Mouse (Mus musculus): ENCODE data around the gene Serhl. TPM values are rescaled to one million over a fixed set of nuclear protein-coding genes. Genes with fewer than 3 reads are reported as not detected.

Serhl gene
- polyA plus RNA-seq, 1 experiment, result 133 TPM

DNA sequence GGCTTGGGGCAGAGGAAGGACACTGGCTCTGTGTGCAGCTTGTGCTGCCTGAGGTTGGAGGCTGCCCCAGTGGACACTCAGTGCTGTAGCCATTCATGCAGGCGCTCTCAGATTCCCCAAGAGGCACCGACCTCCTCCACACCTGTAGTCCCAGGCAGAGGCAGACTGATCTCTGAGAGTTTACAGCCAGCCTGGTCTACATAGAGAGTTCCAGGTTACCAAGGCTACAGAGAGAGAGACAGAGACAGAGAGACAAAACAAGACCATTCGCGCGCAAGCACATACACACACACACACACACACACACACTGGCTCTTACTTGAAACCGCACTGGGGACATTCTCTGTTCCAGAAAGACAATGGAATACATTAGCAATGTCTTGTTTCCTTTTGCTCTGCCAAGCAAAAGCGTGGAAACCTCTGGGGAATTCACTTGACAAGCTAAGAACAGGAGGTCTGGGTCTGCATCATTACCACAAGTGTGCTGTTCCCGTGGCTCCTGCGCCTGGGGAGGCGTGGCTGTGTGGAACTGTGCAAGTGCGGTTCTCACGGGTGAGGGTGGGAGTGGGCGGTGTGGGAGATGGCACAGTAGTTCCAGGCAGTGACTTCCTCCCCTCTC lies 5.2 kb upstream of the Serhl start:
- H3K36me3 ChIP-seq (ENCODE audit: control insufficient read depth, insufficient read depth, low read length), result no peaks in the 10 kb centered on the region
- 63% methylated on average over 13 of the region's 13 CpGs for WGBS

DNA sequence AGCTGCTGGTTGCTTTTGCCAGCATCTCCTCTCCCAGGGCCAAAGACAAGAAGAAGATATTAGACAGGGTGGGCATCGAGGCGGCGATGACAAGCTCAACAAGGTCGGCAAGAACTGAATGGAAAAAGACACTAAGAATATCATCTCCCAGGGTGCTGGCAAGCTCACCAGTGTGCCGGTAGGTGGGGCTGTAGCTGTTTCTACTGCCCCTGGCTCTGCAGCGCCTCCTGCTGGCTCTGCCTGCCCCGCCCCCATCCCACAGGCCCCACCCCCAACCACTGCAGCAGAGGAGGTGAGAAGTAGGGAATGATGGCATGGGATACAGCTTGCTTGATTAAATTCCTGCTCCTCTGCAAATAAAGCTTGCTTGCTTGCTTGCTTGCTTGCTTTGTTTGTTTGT lies 3.4 kb upstream of the Serhl start:
- Histone ChIP-seq H3K27ac (ENCODE audit: insufficient read depth, low read depth, low read length) (no peak overlapping the region), H3K27me3 (ENCODE audit: control insufficient read depth, insufficient read depth, low read length) (no peaks in the 10 kb centered on the region), H3K4me3 (ENCODE audit: low read depth, low read length) (no peak overlapping the region), H3K36me3 (ENCODE audit: control insufficient read depth, insufficient read depth, low read length) (no peaks in the 10 kb centered on the region), H3K4me1 (ENCODE audit: control insufficient read depth, insufficient read depth, insufficient read length, low read length) (peaks cover 14% of the 10 kb centered on the region)
- TF ChIP-seq POLR2A (IDR thresholded peaks at IDR 0.05; ENCODE audit: low read depth, low read length) (no peak), CTCF (IDR thresholded peaks at IDR 0.05; ENCODE audit: extremely low read depth, insufficient read length, insufficient replicate concordance, low read depth, low read length) (peak; percentile 99)
- 30% methylated on average over 7 of the region's 7 CpGs for WGBS

More for the DNA sequence above, 5.2 kb upstream of the Serhl start:
- Histone ChIP-seq H3K4me3 (ENCODE audit: low read depth, low read length) (no peak overlapping the region), H3K4me1 (ENCODE audit: control insufficient read depth, insufficient read depth, insufficient read length, low read length) (peaks cover 8% of the 10 kb centered on the region), H3K27ac (ENCODE audit: insufficient read depth, low read depth, low read length) (no peak overlapping the region), H3K27me3 (ENCODE audit: control insufficient read depth, insufficient read depth, low read length) (no peaks in the 10 kb centered on the region)
- TF ChIP-seq CTCF (IDR thresholded peaks at IDR 0.05; ENCODE audit: extremely low read depth, insufficient read length, insufficient replicate concordance, low read depth, low read length) (no peak), POLR2A (IDR thresholded peaks at IDR 0.05; ENCODE audit: low read depth, low read length) (no peak)

GRCm38 (mm10) chr15:83086636-83087328 lies 2.5 kb upstream of the Serhl start:
- Histone ChIP-seq H3K27ac (ENCODE audit: insufficient read depth, low read depth, low read length) (no peak overlapping the region), H3K36me3 (ENCODE audit: control insufficient read depth, insufficient read depth, low read length) (no peaks in the 10 kb centered on the region), H3K4me3 (ENCODE audit: low read depth, low read length) (no peak overlapping the region), H3K4me1 (ENCODE audit: control insufficient read depth, insufficient read depth, insufficient read length, low read length) (peaks cover 14% of the 10 kb centered on the region), H3K27me3 (ENCODE audit: control insufficient read depth, insufficient read depth, low read length) (no peaks in the 10 kb centered on the region)
- WGBS, result 92% methylated on average over 13 of the region's 13 CpGs
- TF ChIP-seq CTCF (IDR thresholded peaks at IDR 0.05; ENCODE audit: extremely low read depth, insufficient read length, insufficient replicate concordance, low read depth, low read length) (no peak), POLR2A (IDR thresholded peaks at IDR 0.05; ENCODE audit: low read depth, low read length) (no peak)

DNA sequence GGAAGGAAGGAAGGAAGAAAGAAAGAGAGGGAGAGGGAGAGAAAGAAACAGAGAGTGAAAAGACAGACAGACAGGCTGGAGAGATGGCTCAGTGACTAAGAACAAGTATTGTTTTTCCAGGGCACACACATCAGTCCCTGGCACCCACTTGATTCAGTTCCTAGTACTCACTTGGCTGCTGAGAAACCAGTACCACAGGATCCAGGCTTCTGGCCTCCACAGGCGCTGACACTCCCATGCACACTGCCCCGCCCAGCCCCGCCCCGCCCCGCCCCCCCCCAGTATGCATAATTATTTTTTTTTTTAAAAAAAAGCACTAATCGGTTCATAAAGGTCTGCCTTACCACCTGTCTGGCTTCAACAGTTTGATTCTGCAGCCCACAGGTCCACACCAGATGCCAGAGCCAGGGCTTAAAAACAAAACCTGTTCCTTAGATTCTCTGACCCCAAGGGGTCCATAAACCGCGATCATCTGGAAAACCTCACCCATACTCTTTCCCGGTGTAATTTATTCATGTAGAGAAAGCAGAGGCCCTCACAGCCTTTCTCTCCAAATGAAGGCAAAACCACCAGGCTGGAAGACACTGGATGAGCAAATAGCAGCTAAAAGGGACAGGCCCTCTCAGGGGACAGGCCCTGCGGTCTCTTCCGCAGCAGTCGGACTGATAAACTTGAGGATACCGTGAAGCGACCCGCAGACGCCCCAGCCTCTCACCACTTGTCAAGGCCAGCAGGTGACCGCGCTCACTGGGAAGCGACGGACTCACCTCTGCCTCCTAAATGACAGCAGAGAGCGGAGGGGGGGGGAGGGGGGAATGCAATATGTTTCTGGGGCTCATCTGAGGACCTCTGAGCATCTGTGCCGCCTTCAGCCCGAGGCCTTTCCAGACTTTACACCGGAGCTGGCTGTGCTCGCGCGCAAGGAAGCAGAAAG lies 544 bp upstream of the Serhl start:
- 34% methylated on average over 27 of the region's 27 CpGs for WGBS

DNA sequence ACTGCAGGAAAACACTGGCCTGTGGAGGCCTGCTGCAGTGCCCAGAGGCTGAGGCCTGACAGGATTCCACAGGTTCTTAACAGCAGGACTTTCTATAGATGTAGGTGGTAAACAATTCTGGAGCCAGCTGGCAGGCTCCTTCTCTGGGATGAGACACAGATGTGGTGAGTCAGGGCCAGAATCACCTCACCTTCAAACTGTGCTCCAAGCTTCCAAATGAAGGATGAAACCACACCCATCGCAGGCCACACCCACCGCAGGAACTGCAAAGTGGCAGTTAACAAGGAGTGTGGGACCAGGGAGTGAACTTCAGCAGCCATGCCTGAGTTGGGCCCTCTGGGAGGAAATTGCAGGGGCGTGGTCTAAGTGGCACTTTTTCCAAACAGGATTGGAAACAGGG lies 1.6 kb downstream of the Serhl start:
- H3K27ac ChIP-seq (ENCODE audit: insufficient read depth, low read depth, low read length), result peak overlapping the region; percentile 42
- no peak overlapping the region for H3K4me3 ChIP-seq (ENCODE audit: low read depth, low read length)
- no peaks in the 10 kb centered on the region for H3K27me3 ChIP-seq (ENCODE audit: control insufficient read depth, insufficient read depth, low read length)
- TF ChIP-seq POLR2A (IDR thresholded peaks at IDR 0.05; ENCODE audit: low read depth, low read length), result no peak
- no peaks in the 10 kb centered on the region for H3K36me3 ChIP-seq (ENCODE audit: control insufficient read depth, insufficient read depth, low read length)
- WGBS, result 16% methylated on average over 3 of the region's 3 CpGs
- H3K4me1 ChIP-seq (ENCODE audit: control insufficient read depth, insufficient read depth, insufficient read length, low read length), result peaks cover 14% of the 10 kb centered on the region

More for the DNA sequence above, 544 bp upstream of the Serhl start:
- H3K27ac ChIP-seq (ENCODE audit: insufficient read depth, low read depth, low read length), result peak overlapping the region; percentile 74
- H3K27me3 ChIP-seq (ENCODE audit: control insufficient read depth, insufficient read depth, low read length), result no peaks in the 10 kb centered on the region
- H3K4me1 ChIP-seq (ENCODE audit: control insufficient read depth, insufficient read depth, insufficient read length, low read length), result peaks cover 14% of the 10 kb centered on the region
- TF ChIP-seq POLR2A (IDR thresholded peaks at IDR 0.05; ENCODE audit: low read depth, low read length) (no peak), CTCF (IDR thresholded peaks at IDR 0.05; ENCODE audit: extremely low read depth, insufficient read length, insufficient replicate concordance, low read depth, low read length) (no peak)
- no peak overlapping the region for H3K4me3 ChIP-seq (ENCODE audit: low read depth, low read length)
- no peaks in the 10 kb centered on the region for H3K36me3 ChIP-seq (ENCODE audit: control insufficient read depth, insufficient read depth, low read length)

DNA sequence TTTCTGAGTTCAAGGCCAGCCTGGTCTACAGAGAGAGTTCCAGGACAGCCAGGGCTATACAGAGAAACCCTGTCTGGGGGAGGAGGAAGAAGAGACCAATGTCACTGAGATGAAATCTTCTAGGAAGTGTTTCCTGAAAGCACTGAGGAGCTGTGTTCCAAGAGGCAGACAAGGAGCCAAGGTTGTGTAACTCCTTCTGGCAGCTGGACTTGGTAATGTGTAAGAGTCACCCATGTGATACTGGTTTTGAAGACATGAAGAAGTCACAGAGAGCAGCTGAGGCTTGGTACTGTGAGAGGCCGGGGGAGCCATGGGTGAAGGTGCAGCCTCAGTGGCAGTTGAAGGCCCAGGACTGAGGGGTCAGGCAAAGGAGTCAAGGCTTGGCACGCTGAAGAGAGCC lies 4.4 kb downstream of the Serhl start:
- H3K27me3 ChIP-seq (ENCODE audit: control insufficient read depth, insufficient read depth, low read length), result no peaks in the 10 kb centered on the region
- no peaks in the 10 kb centered on the region for H3K36me3 ChIP-seq (ENCODE audit: control insufficient read depth, insufficient read depth, low read length)
- peaks cover 8% of the 10 kb centered on the region for H3K4me1 ChIP-seq (ENCODE audit: control insufficient read depth, insufficient read depth, insufficient read length, low read length)
- no peak overlapping the region for H3K4me3 ChIP-seq (ENCODE audit: low read depth, low read length)
- WGBS, result 87% methylated on average over 2 of the region's 2 CpGs
- H3K27ac ChIP-seq (ENCODE audit: insufficient read depth, low read depth, low read length), result no peak overlapping the region
- TF ChIP-seq POLR2A (IDR thresholded peaks at IDR 0.05; ENCODE audit: low read depth, low read length), result no peak

GRCm38 (mm10) chr15:83095950-83096349 lies 6.6 kb downstream of the Serhl start:
- no peak overlapping the region for H3K4me3 ChIP-seq (ENCODE audit: low read depth, low read length)
- H3K4me1 ChIP-seq (ENCODE audit: control insufficient read depth, insufficient read depth, insufficient read length, low read length), result peaks cover 3% of the 10 kb centered on the region; the same call in 1 of the 2 replicates
- TF ChIP-seq POLR2A (IDR thresholded peaks at IDR 0.05; ENCODE audit: low read depth, low read length), result no peak
- TF ChIP-seq CTCF (IDR thresholded peaks at IDR 0.05; ENCODE audit: extremely low read depth, insufficient read length, insufficient replicate concordance, low read depth, low read length), result peak; percentile 74
- H3K36me3 ChIP-seq (ENCODE audit: control insufficient read depth, insufficient read depth, low read length), result no peaks in the 10 kb centered on the region
- H3K27ac ChIP-seq (ENCODE audit: insufficient read depth, low read depth, low read length), result no peak overlapping the region
- 38% methylated on average over 2 of the region's 2 CpGs for WGBS
- no peaks in the 10 kb centered on the region for H3K27me3 ChIP-seq (ENCODE audit: control insufficient read depth, insufficient read depth, low read length)

Data from small intestine, adult 2 months (tissue).